Mouse (Mus musculus) thymus, postnatal 10 days (tissue): ENCODE measurements around the gene Carm1.
"Not testable (repeated sequence)": the region's sequence is repeated elsewhere in the genome, so short reads cannot be mapped to it uniquely, and the experiment has no call there.

Experiments
- DNase-seq, 2 experiments: peaks; one replicate each; pipeline ENCODE4 v3.0.0; 2021; ENCODE audit warnings: low spot score in 2 of 2

The Carm1 gene

GRCm38 (mm10) chr9:21537009-21537408 lies 9.7 kb upstream of the Carm1 start:
- no peak for DNase-seq

GRCm38 (mm10) chr9:21539981-21540753 lies 6.5 kb upstream of the Carm1 start:
- no peak for DNase-seq

GRCm38 (mm10) chr9:21542001-21542400 lies 4.7 kb upstream of the Carm1 start:
- DNase-seq, result not testable (repeated sequence)

DNA sequence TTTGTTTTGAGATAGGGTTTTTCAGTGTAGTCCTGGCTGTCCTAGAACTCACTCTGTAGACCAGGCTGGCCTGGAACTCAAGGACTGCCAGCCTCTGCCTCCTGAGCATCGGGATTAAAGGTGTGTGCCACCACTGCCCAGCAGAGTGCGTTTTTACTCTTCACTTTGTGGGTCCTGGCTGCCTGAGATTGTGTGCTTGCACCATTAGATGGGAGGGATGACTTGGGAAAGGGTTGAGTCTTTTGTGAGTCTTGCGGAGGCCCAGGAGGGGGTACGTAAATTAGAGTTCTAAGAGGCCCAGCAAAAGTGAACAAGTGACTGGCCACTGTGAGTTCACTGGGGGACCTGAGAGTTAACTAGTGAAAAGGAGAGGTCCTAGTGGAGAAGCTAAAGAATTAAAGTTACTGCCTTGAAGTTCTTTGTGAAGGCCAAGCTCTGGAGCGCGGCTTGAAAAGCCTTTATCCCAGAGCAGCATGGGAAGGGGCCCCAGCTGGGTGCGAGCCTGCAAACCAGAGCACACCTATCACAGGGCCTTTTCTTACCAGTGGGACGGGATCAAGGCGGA lies 1.3 kb upstream of the Carm1 start:
- no peak for DNase-seq

DNA sequence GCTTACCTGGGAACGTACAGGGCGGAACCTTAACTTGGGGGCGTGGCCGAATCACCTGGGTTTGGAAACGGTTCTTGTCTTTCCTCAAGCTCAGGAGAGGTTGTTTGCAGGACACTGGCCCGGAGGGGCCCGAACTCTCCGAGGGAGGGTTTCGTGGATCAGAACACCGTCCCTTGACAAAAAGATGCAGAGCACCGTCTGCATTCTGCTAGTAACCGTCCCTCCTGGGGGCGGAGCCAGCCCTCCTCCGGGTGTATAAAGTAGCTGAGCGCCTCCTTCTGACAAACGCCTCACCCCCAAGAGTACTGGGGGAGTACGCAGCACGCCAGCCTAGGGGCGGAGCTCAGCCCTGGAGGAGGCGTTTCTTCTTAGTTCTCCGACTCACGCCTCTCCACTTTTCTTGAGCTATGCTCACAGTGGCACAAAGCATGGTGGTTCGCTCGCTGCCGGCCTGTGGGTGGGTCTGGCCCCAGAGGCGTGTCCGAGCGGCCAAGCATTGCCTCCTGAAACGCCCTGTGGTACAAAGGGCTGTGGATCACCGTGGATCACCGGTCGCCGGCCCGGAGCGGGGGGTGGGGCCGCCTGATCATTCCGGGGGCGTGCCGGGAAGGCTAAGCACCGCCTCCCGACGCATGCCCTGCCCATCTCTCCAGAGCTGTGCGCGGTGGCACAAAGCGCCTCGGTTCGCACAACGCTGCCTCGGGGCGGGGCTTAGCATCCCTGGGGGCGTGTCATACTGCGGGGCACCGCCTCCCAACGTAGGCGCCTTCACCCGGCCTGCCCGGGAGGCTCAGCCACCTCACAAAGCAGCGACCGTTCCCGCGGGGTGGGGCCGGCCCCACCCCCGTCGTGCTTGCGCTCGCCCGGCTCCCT lies 542 bp upstream of the Carm1 start:
- peak; percentile 99 to 100 for DNase-seq

DNA sequence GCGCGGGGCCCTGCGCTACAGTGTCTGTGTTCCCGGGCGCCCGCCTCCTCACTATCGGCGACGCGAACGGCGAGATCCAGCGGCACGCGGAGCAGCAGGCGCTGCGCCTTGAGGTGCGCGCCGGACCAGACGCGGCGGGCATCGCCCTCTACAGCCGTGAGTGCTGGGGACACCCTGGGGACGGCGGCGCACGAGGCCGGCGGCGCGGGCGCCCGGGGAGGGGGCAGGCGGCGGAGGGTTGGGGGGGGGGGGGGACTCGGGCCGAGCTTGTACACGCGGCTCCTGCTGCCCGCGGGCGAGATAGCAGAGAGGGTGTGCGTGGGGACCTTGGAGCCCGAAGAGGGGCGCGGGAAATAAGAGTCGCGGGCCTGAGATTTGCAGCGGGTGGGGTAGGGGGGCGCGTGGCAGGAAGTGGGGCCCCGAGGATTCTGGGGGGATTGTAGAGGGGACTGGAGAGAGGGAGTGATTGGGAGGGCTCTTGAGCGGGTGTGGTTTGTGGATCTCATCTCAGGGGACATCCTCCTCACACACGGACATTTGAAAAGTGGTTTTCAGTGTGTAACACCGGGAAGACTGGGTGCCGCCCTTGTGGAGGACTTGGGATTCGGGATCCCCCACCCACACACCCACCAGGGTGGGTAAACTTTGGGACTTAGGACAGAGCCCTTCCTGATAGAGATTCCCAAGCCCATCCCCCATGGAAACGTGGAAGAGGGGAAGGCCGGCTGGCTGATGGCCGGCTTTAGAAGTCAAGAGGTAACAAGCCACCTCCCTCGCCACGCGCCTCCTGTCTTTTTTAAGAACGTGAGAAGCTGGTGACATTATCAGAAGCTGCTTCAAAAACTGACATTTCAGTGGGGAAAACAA lies 614 bp downstream of the Carm1 start:
- peak; percentile 47 to 51 for DNase-seq

GRCm38 (mm10) chr9:21551049-21551448 lies 4.4 kb downstream of the Carm1 start:
- DNase-seq, result no peak

DNA sequence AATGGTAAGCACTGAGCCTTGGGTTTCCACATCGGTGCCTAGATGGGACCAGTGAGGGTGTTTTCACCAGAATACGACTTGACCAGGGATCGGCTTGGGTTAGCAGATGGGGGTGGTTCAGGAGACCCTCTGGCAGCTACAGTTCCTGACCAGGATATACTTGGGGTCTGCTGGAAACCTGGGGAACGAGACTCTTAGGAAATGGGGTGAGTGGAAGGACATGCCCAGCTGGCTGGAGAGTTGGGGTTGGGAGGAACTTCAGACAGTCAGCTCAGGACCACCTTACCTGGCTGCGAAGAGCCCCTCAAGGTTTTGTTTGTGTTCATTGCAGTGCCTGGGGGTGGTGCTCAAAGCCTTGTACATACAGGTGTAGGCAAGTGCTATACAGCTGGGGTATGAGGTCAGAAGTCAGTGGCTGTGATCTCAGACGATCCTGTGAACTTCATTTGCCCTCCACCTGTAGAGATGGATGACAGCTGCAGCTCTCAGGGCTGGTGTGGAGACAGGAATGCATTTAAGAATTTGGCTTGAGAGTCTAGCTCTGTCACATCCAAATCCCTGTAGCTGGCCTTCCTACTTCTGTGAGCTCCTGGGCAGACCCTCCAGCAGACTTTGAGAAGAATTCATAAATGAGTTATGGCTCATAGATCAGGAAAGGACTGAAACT lies 7.0 kb downstream of the Carm1 start:
- no peak for DNase-seq

GRCm38 (mm10) chr9:21555198-21555742 lies 8.6 kb downstream of the Carm1 start:
- no peak for DNase-seq

- no peak for DNase-seq
These were observed 10.3 kb downstream of the Carm1 start for GRCm38 (mm10) chr9:21556996-21557395.

DNA sequence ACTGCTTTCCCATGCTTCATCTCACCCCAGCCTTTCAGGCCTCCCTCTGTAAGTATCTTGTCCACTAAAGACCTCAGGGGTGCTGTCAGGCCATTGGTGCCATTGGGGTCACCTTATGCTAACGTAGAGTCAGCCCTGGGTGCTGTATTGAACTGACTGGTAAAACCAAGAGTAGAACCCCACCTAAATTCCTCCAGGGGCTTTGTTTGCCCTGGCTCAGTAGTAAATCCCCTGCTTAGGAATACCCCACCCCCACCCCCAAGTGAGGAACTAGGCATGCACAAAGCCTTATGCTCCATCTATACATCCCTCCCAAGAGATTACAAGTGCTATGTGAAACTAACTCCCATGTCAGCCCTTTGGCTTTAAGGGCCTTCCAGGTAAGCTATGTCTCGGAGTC lies 10.9 kb downstream of the Carm1 start:
- DNase-seq, result no peak

GRCm38 (mm10) chr9:21558366-21558765 lies 11.7 kb downstream of the Carm1 start:
- no peak for DNase-seq

DNA sequence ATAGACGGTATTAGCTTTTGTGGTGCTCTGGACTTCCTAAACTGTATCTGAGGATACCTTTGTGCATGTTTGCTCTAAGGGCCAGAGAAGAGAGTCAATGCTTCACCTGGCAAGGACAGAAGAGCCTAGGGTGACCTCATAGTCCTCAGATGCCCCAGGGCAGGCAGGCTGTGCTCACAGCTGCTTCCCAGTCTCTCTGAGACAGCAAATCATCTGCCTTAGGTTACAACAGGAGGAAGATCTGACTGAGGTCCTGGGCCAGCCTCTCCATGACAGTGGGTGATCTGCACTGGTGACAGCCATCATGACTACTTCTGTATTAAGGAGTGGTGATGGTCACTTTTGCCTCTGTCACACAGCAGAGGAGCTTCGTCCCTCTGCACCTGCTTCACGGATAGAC lies 12.5 kb downstream of the Carm1 start:
- no peak for DNase-seq

- DNase-seq, result no peak
These were observed 17.7 kb downstream of the Carm1 start for GRCm38 (mm10) chr9:21564420-21564819.

GRCm38 (mm10) chr9:21565004-21565586 lies 18.4 kb downstream of the Carm1 start:
- DNase-seq, result no peak

- no peak for DNase-seq
These were observed 19.8 kb downstream of the Carm1 start for GRCm38 (mm10) chr9:21566538-21566937.

- DNase-seq, result no peak
These were observed 20.4 kb downstream of the Carm1 start for GRCm38 (mm10) chr9:21567051-21567450.

DNA sequence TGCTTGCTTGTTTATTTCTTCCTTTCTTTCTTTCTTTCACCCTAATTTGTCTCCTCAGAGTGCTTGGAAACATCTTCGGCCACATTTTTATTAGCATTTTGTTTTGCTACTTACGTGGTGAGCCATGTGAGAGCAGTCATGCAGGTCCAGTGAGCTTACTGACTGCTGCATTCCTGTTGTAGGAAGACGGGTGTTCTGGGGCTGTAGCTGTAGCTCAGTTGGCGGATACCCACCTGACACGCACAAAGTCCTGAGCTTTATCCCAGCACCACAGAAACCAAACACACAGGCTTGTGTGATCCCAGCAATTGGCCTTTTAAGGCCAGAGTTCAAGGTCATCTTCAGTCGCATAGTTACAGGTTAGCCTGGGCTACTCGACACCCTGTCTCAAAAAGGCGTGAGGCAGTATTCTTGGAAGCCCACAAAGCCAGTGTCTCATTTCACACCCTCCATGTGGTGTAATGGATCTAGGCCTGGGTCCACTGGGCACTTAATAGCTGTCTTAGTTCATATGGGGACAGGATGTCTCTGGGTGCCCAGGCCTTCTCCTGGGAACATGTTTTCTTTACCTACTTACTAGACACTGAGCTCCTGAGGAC lies 22.1 kb downstream of the Carm1 start:
- DNase-seq, result no peak

GRCm38 (mm10) chr9:21574012-21574801 lies 27.5 kb downstream of the Carm1 start:
- no peak for DNase-seq
